Mouse (Mus musculus) neural tube, embryonic 11.5 days (tissue): Measurements from ENCODE around the gene Smyd3. TPM values are rescaled to one million over a fixed set of nuclear protein-coding genes. Genes with fewer than 3 reads are reported as not detected.
A peak's percentile ranks its signal among the peaks of the same experiment; 100 is the strongest.

Source experiments
- ATAC-seq: fragments of 200-750 bp; cut with Nextera tagmentation; 2 replicates; pipeline ENCODE4 v1.8.0; 2017; ENCODE audit warnings: moderate number of reproducible peaks, mild to moderate bottlenecking, moderate TSS enrichment, moderate library complexity; ENCODE audit not compliant: insufficient read depth, low FRiP score, low TSS enrichment
- DNase-seq: peaks from one replicate; pipeline ENCODE4 v3.0.0-alpha.2; 2015; ENCODE audit warnings: low spot score
- H3K27ac ChIP-seq: fragments of 300-500 bp; sonication (generic); 2 replicates; pipeline ENCODE4 v1.5.1; 2014; ENCODE audit warnings: low read depth, mild to moderate bottlenecking, low read length
- H3K27me3 ChIP-seq: fragments of 300-500 bp; sonication (generic); 2 replicates; pipeline ENCODE4 v1.6.1; 2014; ENCODE audit warnings: mild to moderate bottlenecking, low read length, mixed read lengths; ENCODE audit not compliant: control insufficient read depth, insufficient read depth
- H3K36me3 ChIP-seq: fragments of 300-500 bp; sonication (generic); 2 replicates; pipeline ENCODE4 v1.6.1; 2014; ENCODE audit warnings: mild to moderate bottlenecking, low read length, moderate library complexity, mixed read lengths; ENCODE audit not compliant: control insufficient read depth, insufficient read depth
- H3K4me1 ChIP-seq: fragments of 300-500 bp; sonication (generic); 2 replicates; pipeline ENCODE4 v1.6.1; 2014; ENCODE audit warnings: low read length, mixed read lengths; ENCODE audit not compliant: control insufficient read depth, insufficient read depth
- H3K4me2 ChIP-seq: fragments of 300-500 bp; sonication (generic); 2 replicates; pipeline ENCODE4 v1.6.1; 2014; ENCODE audit warnings: low read depth, mild to moderate bottlenecking, moderate library complexity
- H3K4me3 ChIP-seq: fragments of 300-500 bp; sonication (generic); 2 replicates; pipeline ENCODE4 v1.5.1; 2014; ENCODE audit warnings: low read depth, low read length
- H3K9ac ChIP-seq: fragments of 300-500 bp; sonication (generic); 2 replicates; pipeline ENCODE4 v1.6.1; 2014; ENCODE audit warnings: mild to moderate bottlenecking, low read length
- H3K9me3 ChIP-seq: fragments of 300-500 bp; sonication (generic); 2 replicates; pipeline ENCODE4 v1.6.1; 2016; ENCODE audit warnings: low read length; ENCODE audit not compliant: control insufficient read depth
- WGBS: fragments of 180-500 bp; shearing (Covaris S2); extraction: QIAGEN DNeasy Blood & Tissue Kit; methylation state at CpG from one replicate; pipeline ENCODE4 v1.1.7; 2014; 5-methylcytosine and 5-hydroxymethylcytosine counted together
- polyA plus RNA-seq: library from polyadenylated mRNA; unstranded; fragments of >200 nt; fragmentation: Nextera tagmentation; extraction: Ambion mirVana; gene quantifications from 2 replicates; pipeline ENCODE4 v1.2.1, GENCODE M21; 2014

The Smyd3 gene
- polyA plus RNA-seq, 1 experiment from 2014 or later, result 19.7 TPM

DNA sequence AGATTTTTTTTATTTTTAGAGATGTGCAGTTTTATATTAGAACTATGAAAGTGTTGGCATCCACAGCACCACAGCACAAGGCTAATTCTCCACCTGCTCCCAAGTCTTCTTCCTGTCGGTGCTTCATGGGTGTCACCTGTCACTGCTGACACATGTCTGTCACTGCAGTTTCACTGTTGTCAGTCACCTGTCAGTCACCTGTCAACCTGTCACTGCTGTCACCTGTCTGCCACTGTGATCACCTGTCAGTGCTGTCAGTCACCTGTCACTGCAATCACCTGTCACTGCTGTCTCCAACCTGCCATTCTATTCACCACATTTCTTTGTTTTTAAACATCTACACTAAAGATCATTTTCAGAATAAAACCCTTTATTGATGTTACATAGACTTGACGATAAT, 279.2 kb downstream of the Smyd3 start:
- DNase-seq, result no peak
- Histone ChIP-seq H3K4me2 (no peak overlapping the region), H3K9ac (no peak overlapping the region), H3K36me3 (no peaks in the 10 kb centered on the region), H3K27me3 (no peaks in the 10 kb centered on the region), H3K4me3 (no peak overlapping the region), H3K27ac (no peak overlapping the region), H3K4me1 (no peaks in the 10 kb centered on the region), H3K9me3 (no peaks in the 10 kb centered on the region)
- WGBS, result 92% methylated on average over 2 of the region's 2 CpGs
- no peak for ATAC-seq

- H3K27ac ChIP-seq, result no peak overlapping the region
- H3K9me3 ChIP-seq, result no peaks in the 10 kb centered on the region
- ATAC-seq (no peak), DNase-seq (peak; percentile 38)
- 32% methylated on average over 7 of the region's 7 CpGs for WGBS
- H3K4me2 ChIP-seq, result no peak overlapping the region
- no peak overlapping the region for H3K9ac ChIP-seq
- no peak overlapping the region for H3K4me3 ChIP-seq
- no peaks in the 10 kb centered on the region for H3K4me1 ChIP-seq
- H3K36me3 ChIP-seq, result no peaks in the 10 kb centered on the region
- no peaks in the 10 kb centered on the region for H3K27me3 ChIP-seq
These were observed 279.9 kb downstream of the Smyd3 start for GRCm38 (mm10) chr1:179237989-179238388.

GRCm38 (mm10) chr1:179236217-179236840, 281.5 kb downstream of the Smyd3 start:
- DNase-seq, result no peak
- Histone ChIP-seq H3K9ac (no peak overlapping the region; the same call in 1 of the 2 replicates), H3K4me2 (no peak overlapping the region), H3K9me3 (no peaks in the 10 kb centered on the region), H3K4me3 (no peak overlapping the region), H3K4me1 (no peaks in the 10 kb centered on the region), H3K36me3 (no peaks in the 10 kb centered on the region), H3K27ac (no peak overlapping the region), H3K27me3 (no peaks in the 10 kb centered on the region)
- no peak for ATAC-seq
- 60% methylated on average over 8 of the region's 8 CpGs for WGBS

GRCm38 (mm10) chr1:179231777-179232661, 285.8 kb downstream of the Smyd3 start:
- WGBS, result 40% methylated on average over 13 of the region's 13 CpGs
- no peaks in the 10 kb centered on the region for H3K4me1 ChIP-seq
- 0 out of 2 replicates have a peak overlapping the region, but pooled peaks have one; percentile 44 for H3K27ac ChIP-seq
- DNase-seq (peak; percentile 81), ATAC-seq (peak; percentile 53; the same call in 1 of the 2 replicates)
- H3K9me3 ChIP-seq, result no peaks in the 10 kb centered on the region
- no peaks in the 10 kb centered on the region for H3K36me3 ChIP-seq
- H3K27me3 ChIP-seq, result no peaks in the 10 kb centered on the region
- no peak overlapping the region for H3K4me2 ChIP-seq
- H3K9ac ChIP-seq, result no peak overlapping the region
- no peak overlapping the region for H3K4me3 ChIP-seq

DNA sequence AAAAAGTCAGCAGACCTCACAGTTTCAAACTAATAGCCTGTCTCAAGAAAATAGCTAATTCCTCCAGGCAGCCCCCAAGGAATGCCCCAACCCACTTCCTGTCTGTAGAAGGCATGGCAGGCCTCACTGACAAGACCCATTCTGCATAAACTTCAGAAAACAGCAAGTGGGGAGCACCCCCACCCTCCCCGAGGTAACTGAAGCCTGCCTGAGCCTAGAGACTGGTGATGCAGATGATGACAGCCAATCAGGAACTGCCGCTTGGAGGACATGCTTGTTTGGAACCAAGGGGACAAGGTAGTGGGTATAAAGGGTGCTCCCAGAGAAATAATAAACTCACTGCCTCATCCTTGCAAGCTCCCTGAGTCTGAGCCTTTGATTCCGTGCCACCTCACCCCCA, 288.3 kb downstream of the Smyd3 start:
- no peaks in the 10 kb centered on the region for H3K27me3 ChIP-seq
- no peak for ATAC-seq
- 81% methylated on average over 3 of the region's 3 CpGs for WGBS
- H3K27ac ChIP-seq, result no peak overlapping the region
- no peak overlapping the region for H3K4me2 ChIP-seq
- no peak for DNase-seq
- no peaks in the 10 kb centered on the region for H3K36me3 ChIP-seq
- no peaks in the 10 kb centered on the region for H3K9me3 ChIP-seq
- no peaks in the 10 kb centered on the region for H3K4me1 ChIP-seq
- no peak overlapping the region for H3K9ac ChIP-seq
- no peak overlapping the region for H3K4me3 ChIP-seq

- H3K27ac ChIP-seq, result no peak overlapping the region
- H3K4me2 ChIP-seq, result no peak overlapping the region
- H3K36me3 ChIP-seq, result no peaks in the 10 kb centered on the region
- ATAC-seq (no peak), DNase-seq (no peak)
- no peak overlapping the region for H3K9ac ChIP-seq
- WGBS, result 48% methylated on average over 1 of the region's 1 CpGs
- H3K9me3 ChIP-seq, result no peaks in the 10 kb centered on the region
- 0 out of 2 replicates have a peak, but pooled peaks cover 2% of the 10 kb centered on the region for H3K4me1 ChIP-seq
- no peak overlapping the region for H3K4me3 ChIP-seq
- no peaks in the 10 kb centered on the region for H3K27me3 ChIP-seq
These were observed 297.6 kb downstream of the Smyd3 start for GRCm38 (mm10) chr1:179220290-179220689.

DNA sequence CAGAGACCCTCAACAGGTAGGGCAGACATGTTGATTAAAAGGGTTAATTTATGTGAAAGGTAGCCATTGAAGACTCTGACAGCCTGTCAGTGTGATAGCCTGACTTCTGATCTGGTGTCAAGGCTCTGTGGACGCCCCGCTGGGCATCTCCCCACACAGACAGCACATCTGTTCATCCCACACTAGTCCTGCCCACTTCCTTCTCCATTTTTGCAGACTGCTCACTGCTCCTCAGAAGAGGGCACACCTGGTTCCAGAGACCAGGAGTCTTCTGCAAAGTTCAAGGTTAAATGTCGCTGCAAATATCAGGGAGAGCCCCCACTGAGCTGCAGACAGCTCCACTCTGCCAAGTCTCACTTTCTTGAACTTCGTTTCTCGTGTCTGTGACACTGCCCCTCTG, 299.8 kb downstream of the Smyd3 start:
- Histone ChIP-seq H3K9ac (no peak overlapping the region), H3K4me1 (0 out of 2 replicates have a peak, but pooled peaks cover 2% of the 10 kb centered on the region), H3K4me2 (no peak overlapping the region), H3K36me3 (no peaks in the 10 kb centered on the region), H3K4me3 (no peak overlapping the region), H3K27ac (no peak overlapping the region), H3K9me3 (no peaks in the 10 kb centered on the region), H3K27me3 (no peaks in the 10 kb centered on the region)
- DNase-seq, result no peak
- no peak for ATAC-seq
- WGBS, result 59% methylated on average over 5 of the region's 5 CpGs

GRCm38 (mm10) chr1:179217036-179217435, 300.8 kb downstream of the Smyd3 start:
- H3K9me3 ChIP-seq, result no peaks in the 10 kb centered on the region

More at GRCm38 (mm10) chr1:179217036-179217435, 300.8 kb downstream of the Smyd3 start:
- no peak overlapping the region for H3K4me3 ChIP-seq
- DNase-seq, result no peak
- H3K9ac ChIP-seq, result no peak overlapping the region
- H3K27me3 ChIP-seq, result no peaks in the 10 kb centered on the region
- H3K27ac ChIP-seq, result 0 out of 2 replicates have a peak overlapping the region, but pooled peaks have one; percentile 2
- 0 out of 2 replicates have a peak, but pooled peaks cover 2% of the 10 kb centered on the region for H3K4me1 ChIP-seq
- ATAC-seq, result no peak
- no peak overlapping the region for H3K4me2 ChIP-seq
- 35% methylated on average over 4 of the region's 4 CpGs for WGBS
- H3K36me3 ChIP-seq, result no peaks in the 10 kb centered on the region
